Mouse (Mus musculus) lung, adult 2 months (tissue): ENCODE measurements around the gene Cby3.

Experiments used
- CTCF ChIP-seq: fragments of 200-500 bp; IDR thresholded peaks from 2 replicates; pipeline ENCODE4 v1.5.1; 2011; ENCODE audit warnings: mild to moderate bottlenecking, low read length, control low read depth; ENCODE audit not compliant: insufficient read depth
- POLR2A ChIP-seq: fragments of 200-500 bp; IDR thresholded peaks from 2 replicates; pipeline ENCODE4 v1.6.1; 2011; ENCODE audit warnings: low read depth, mild to moderate bottlenecking, control low read depth, low read length, borderline replicate concordance; ENCODE audit errors: extremely low read depth

GRCm38 (mm10) chr11:50358950-50359861, 4.9 kb downstream of the Cby3 start:
- no peak for TF ChIP-seq POLR2A
- no peak for TF ChIP-seq CTCF
